Mouse (Mus musculus): ENCODE measurements around the gene Tmem184b.

The Tmem184b gene

GRCm38 (mm10) chr15:79361023-79361422, 42.3 kb downstream of the Tmem184b start:
- DNase-seq, result no peak

- DNase-seq, result no peak
These were observed 43.0 kb downstream of the Tmem184b start for GRCm38 (mm10) chr15:79360371-79360770.

GRCm38 (mm10) chr15:79359954-79360353, 43.4 kb downstream of the Tmem184b start:
- no peak for DNase-seq

DNA sequence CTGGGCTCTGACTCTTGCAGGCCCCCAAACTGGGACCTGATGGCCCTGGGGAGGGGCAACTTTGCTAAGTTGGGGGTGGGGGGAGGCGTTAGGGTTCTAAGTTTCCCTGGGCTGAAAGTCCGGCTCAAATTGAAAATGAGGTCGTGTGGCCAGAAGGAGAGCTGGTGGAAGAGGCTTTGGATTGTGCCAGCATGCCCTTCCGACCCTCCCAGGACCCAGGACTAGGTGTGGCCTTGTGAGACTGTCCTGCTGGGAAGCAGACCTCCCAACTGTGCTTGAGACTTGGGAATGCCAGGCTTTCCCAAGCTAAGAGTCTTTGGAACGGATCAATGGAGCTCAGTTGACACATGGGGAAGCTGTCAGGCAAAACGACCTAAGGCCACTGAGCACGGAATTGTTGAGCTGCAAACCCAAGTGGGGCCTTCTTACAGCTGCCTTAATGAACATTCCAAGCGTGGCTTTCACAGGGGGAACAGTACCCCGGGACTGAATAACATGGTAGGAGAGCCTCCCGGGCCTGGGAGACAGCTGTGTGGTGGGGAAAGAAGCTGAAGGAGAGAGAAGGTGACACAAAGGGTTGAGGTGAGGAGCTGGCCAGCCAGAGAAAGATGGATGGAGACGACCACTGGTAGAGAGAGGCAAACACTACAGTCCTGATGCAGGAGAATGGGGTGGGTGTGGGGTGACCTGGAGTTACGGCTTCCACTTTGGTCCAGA, 45.2 kb downstream of the Tmem184b start:
- no peak for DNase-seq

- DNase-seq, result peak in 1 of 2 experiments; percentile 21
These were observed 46.1 kb downstream of the Tmem184b start for GRCm38 (mm10) chr15:79357036-79357911.

DNA sequence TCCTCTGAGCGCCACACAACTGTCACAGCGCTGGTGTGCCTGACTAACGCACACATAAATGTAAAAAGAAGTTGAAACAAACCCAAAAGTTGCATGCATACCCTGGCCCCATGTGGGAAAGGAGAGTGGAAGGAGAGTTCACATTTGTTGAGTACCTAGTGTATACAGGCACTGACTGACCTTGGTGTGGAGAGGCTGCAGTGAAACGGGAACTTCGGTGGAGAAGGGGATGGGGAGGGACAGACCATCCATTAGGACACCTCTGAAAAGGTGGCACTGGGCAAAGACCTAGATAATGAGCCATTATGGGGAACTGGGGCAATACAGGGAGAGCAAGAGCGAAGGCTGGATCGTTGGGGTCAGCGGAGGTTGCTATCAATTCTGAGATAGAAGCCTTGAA, 46.9 kb downstream of the Tmem184b start:
- DNase-seq, result no peak

DNA sequence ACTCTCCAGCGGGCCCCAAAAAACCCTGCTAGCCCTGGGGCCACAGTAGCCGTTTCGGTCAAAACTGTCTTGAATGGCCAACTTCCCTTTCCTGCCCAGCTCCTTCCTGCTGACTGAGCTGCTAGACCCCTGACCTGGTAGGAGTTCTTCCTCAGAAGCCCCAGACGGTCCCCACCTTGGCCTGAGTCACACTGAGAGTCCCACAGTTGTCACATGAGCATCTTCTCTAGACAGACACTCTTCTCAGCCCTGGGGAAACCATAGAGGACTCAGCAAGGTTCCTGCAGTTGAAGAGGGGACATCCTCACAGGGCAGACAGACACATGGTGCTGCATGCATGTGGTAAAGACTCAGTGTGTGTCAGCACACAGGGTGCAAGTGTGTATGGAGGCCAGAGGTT, 48.8 kb downstream of the Tmem184b start:
- DNase-seq, result no peak

GRCm38 (mm10) chr15:79353690-79354305, 49.6 kb downstream of the Tmem184b start:
- DNase-seq, result no peak

DNA sequence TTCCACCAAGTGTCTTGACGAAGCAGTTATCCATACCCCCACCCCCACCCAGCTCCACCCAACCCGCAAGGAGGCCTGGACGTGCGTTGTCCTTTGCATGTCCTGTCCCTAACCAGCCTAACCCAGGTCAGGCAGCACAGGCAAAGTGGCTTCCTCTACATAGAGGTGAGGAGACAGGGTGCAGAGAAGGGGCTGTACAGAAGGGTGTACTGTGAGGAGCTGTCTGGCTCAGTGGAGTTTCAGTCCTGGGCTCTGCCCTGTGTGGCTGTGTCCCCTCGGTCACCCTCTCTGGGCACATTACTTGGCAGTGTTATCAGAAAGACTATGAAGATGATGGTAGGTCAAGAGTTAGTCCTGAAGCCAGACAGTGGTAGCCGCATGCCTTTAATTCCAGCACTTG, 50.9 kb downstream of the Tmem184b start:
- no peak for DNase-seq

- DNase-seq, result no peak
These were observed 52.0 kb downstream of the Tmem184b start for GRCm38 (mm10) chr15:79351331-79351767.

DNA sequence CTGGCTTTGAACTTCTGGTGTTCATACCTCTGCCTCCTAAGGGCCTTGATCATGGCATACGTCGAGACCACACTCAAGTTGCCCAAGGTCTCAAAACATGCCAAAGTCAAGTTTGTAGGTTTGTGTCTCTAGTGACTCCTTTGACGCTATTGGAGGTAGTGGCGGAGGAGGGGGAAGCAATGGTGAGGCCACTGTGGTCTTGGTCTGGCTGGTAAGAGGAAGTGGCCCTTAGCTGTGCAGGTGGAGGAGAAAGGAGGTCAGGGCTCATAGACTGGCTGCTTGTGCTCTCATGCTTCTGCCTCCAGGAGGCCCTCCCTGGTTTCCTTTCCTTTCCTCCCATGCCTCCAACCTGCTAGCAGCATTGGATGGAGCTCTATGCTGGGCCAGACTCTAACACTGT, 52.5 kb downstream of the Tmem184b start:
- no peak for DNase-seq

DNA sequence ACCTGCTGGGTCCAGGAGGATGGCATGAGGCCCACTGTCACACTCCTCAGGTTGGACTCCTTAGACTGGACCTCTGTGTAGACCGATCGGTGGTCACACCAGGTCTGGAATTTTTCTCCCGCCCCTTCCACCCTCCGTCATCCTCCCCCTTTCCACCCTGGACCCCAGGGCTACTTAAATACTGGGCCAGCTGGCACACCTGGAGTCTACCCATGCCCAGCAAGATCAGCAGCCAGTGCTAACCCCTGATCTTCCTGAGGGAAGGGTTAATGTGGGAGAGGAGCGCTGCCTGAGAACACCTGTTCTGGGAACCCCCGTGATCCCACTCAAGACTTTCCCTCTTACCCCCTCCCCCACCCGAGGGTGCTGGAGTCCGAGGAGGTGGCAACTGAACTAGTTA, 54.7 kb downstream of the Tmem184b start:
- DNase-seq, result no peak

- DNase-seq, result peak; percentile 38 to 60
These were observed 55.4 kb downstream of the Tmem184b start for GRCm38 (mm10) chr15:79347845-79348506.

- DNase-seq, result peak; percentile 80 to 82
These were observed 56.1 kb downstream of the Tmem184b start for GRCm38 (mm10) chr15:79347165-79347844.

DNA sequence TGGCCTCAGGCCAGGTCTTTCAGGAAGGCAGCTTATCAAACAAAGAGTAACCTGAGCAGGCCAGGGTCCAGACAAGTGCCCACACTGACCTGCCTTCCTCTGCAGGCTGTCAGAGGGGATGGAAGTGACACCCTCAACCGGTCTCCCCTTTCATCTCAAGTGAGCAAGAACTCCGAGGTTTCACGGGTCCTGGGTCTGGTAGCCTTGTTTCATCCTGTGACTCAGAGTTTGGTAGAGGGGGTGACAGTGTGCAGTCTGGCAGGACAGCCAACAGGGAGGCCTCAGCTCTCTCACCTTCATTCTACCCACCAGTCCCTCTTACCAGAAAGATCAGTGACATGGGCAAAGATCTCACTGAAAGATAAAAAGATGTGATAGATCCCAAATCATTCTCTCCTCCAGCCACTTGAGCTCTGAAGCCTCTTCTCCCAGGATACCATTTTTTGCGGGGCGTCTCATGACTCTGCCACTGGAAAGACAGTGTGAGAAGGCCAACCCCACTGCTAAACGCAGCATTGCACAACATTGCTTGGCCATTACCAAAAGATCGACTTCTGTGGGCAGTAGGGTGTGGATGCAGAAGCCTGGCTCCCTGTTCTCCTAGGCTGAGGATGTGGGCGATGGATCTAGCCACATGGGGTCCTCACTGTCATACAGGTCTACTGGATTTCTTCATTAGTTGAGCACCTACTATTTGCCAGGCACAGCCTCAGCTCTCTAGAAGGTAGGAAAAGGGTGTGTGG, 57.1 kb downstream of the Tmem184b start, which contains the start of gene Maff:
Gene Maff (plus strand): TSS at position 571 of the 743 bp plus-strand sequence.
- DNase-seq, result no peak

DNA sequence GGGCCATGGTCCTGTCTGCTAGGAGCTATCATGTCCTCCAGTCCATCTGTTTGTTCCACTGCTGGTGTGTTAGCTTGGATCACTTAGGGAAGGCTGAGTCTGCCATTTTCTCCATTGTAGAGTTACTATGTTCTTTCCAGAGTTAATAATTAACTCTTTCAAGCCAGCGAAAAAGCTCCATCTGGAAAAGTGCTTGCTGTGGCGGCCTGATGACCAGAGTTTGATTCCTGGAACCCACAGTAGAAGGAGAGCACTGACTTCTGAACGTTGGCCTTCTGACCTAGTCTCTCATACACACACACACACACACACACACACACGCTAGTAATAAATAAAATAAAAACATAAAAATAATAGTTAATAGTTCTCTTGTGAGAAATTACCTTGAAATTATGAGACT, 58.7 kb downstream of the Tmem184b start:
- no peak for DNase-seq

DNA sequence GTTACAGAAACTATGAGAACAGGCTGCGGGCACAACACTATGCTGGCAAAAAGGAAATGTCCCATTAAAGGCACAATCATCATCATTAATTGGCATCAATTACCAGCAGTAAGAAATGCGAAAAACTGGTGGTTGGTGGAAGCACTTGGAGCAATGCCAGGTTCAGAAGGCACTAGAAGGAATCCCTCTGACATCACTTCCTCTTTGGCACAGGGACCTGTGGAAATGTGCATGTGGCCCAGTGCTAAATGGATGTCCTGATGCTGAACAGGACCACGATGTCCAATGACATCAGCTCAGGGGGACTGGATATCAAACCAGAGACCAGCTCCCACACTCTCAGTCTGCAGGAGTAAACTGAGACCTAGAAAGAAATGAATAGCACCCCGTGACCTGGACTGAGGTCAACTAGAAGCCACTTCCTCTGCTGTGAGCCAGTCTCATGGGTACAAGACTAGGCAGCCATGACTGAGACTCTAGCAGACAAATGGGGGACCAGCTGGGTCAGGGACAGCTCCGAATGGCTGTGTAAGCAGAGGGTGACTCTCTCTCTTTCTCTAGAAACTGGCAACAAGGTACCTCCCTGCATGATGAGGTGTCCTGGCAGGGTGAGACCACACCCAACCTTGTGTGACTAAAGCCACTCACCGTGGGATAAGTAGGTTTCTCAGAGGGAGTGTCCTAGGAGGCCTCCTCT, 60.6 kb downstream of the Tmem184b start:
- no peak for DNase-seq

GRCm38 (mm10) chr15:79338978-79339377, 64.4 kb downstream of the Tmem184b start:
- DNase-seq, result no peak

DNA sequence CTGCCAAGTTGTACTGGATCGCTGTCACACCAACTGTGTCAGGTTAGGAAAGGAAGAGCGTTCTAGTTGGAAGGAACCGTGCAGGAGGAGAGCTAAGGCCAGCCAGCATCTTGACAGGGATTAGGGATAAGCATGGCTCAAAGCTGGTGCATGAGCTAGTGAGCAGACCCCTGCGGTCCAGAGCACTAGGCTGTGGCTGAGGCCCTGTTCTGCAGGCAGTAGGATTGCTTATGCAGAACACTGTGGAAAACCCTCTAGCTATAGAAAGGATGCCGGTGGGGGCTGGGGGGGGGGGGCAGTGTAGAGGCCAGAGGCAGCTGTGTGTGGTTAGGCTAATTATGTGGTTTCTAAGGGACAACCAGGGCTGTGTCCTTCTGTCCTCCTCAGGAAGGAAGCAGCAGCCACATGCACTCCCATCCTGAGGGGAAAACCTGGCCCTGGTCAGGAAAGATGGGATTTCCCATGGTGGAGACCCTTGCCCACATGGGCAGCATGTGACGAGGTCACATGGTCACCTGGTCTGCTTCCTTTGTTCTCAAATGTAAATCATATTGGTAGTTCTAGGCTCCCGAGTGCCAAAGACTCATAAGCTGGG, 68.2 kb downstream of the Tmem184b start:
- DNase-seq, result no peak

- no peak for DNase-seq
These were observed 70.0 kb downstream of the Tmem184b start for GRCm38 (mm10) chr15:79333409-79333808.

GRCm38 (mm10) chr15:79330521-79330920, 72.8 kb downstream of the Tmem184b start:
- no peak for DNase-seq

Data from cerebellum, adult 18-20 months (tissue).